Comparison of ENCODE assay signal across 8 mouse cellular contexts in the genomic region with DNA sequence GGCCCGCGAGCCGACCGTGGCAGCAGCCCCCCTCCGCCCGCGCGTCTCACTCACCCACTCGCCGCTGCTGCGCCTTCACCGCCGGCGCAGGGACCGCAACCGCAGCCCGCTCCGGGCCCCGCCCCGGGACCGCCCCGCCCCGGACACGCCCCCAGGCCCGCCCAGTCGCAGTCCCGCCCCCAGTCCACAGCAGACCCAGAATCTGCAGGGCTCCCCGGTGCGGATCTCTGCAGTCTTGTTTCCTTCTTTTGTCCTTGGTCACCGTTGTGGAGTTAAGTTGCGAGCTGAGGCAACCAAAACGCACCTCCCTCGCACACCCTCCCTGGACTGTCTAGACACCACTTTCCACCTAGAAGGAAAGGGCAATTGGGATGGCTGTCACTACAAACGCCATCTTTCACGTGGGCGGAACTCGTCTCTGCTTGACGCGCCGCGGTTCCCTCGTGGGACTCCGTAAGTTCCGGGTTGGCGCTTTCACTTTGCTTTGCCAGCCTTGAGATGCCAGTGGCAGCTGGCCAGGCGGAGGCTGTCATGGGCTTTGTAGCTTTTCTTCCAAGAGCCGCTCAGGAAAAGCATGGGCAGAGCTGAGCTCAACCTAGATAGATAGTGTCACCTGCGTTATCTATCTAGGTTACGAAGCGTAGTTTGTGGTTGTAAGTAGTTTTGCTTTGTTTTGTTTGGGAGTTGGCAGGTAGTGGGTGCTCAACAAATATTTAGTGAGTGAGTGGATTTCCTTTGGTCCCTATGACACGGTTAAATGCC. TPM values are rescaled to one million over a fixed set of nuclear protein-coding genes. Genes with fewer than 3 reads are reported as not detected.
DNase-seq lines count a peak whose midpoint lies in the region; ATAC-seq and TF ChIP-seq lines count a peak whose summit lies in the region.

Gene C9orf72, minus strand, starts transcription at position 442 of the 762 bp plus-strand sequence.

- DNase-seq in MN1 (ENCODE audit: low spot score), result peak; percentile 94
- peak; percentile 98 for DNase-seq in cerebellum, adult 9-10 months
- peak; percentile 93 for DNase-seq in hindbrain, embryonic 10.5 days (ENCODE audit: low spot score)
- peak; percentile 97 for DNase-seq in layer of hippocampus, adult 9-11 months
- peak; percentile 97 for DNase-seq in lung, postnatal 0 days (ENCODE audit: low spot score)
- DNase-seq in ovary, postnatal 14 days (ENCODE audit: low spot score), result peak; percentile 92
- DNase-seq in thymus, postnatal 14 days, result peak; percentile 94

- no peak for TF ChIP-seq CTCF in lung, postnatal 0 days (IDR thresholded peaks at IDR 0.05)

- H3K9me3 ChIP-seq in hindbrain, embryonic 10.5 days, result no peaks in the 10 kb centered on the region
- no peaks in the 10 kb centered on the region for H3K9me3 ChIP-seq in lung, postnatal 0 days (ENCODE audit: low read length)

- H3K9ac ChIP-seq in lung, postnatal 0 days (replicated peaks; ENCODE audit: low read depth), result peak within 1 kb of the TSS; percentile 68

- peaks cover 6% of the 10 kb centered on the region for H3K4me1 ChIP-seq in hindbrain, embryonic 10.5 days (replicated peaks)
- no peaks in the 10 kb centered on the region for H3K4me1 ChIP-seq in lung, postnatal 0 days (ENCODE audit: insufficient read depth, low read depth, low read length)

- peak within 1 kb of the TSS; percentile 95 for H3K4me3 ChIP-seq in hindbrain, embryonic 10.5 days
- peak within 1 kb of the TSS; percentile 96 for H3K4me3 ChIP-seq in lung, postnatal 0 days (ENCODE audit: low read depth, low read length)

- peak within 1 kb of the TSS; percentile 88 for H3K27ac ChIP-seq in hindbrain, embryonic 10.5 days
- peak within 1 kb of the TSS; percentile 82 for H3K27ac ChIP-seq in lung, postnatal 0 days (ENCODE audit: low read length)

- ATAC-seq in frontal cortex, adult (ENCODE audit: low TSS enrichment), result peak; percentile 94
- ATAC-seq in lung, postnatal 0 days, result peak; percentile 98

- WGBS in hindbrain, embryonic 10.5 days, result under 1% methylated on average over 51 of the region's 51 CpGs
- WGBS in lung, postnatal 0 days, result under 1% methylated on average over 25 of the region's 51 CpGs

- H3K27me3 ChIP-seq in hindbrain, embryonic 10.5 days (ENCODE audit: insufficient read depth, poor library complexity, severe bottlenecking), result peaks cover 9% of the 10 kb centered on the region; the same call in 1 of the 2 replicates
- H3K27me3 ChIP-seq in lung, postnatal 0 days (replicated peaks; ENCODE audit: insufficient read depth, low read length), result no peaks in the 10 kb centered on the region

- no peak for TF ChIP-seq EP300 in lung, postnatal 0 days (IDR thresholded peaks at IDR 0.05)

- peak within 1 kb of the TSS; percentile 97 for H3K4me2 ChIP-seq in lung, postnatal 0 days (replicated peaks; ENCODE audit: low read depth, low read length)

- no peaks in the 10 kb centered on the region for H3K36me3 ChIP-seq in hindbrain, embryonic 10.5 days
- no peaks in the 10 kb centered on the region for H3K36me3 ChIP-seq in lung, postnatal 0 days (ENCODE audit: insufficient read depth, low read length)

RNA-seq across cellular contexts. Expression of gene C9orf72, which starts in this region (rescaled TPM):
- 17.2 and 19.5 TPM in 2 replicates for polyA plus RNA-seq in hindbrain, embryonic 10.5 days (2016; fragmentation: Nextera tagmentation; extraction: Ambion mirVana)
- 8.5 and 9.5 TPM in 2 replicates for polyA plus RNA-seq in lung, postnatal 0 days (2015; fragmentation: Nextera tagmentation; extraction: Ambion mirVana)

Comparison
In these comparisons a context has a peak if more than half of its experiments do, and no peak if none do; other contexts are left out.
1. Peak in every context shown above with its lines: DNase-seq, ATAC-seq, H3K4me3 ChIP-seq and H3K27ac ChIP-seq.